Mouse (Mus musculus): ENCODE data around the gene Cd24a. TPM values are rescaled to one million over a fixed set of nuclear protein-coding genes. Genes with fewer than 3 reads are reported as not detected.

Gene Cd24a
- polyA plus RNA-seq, 1 experiment: 31.2 TPM

DNA sequence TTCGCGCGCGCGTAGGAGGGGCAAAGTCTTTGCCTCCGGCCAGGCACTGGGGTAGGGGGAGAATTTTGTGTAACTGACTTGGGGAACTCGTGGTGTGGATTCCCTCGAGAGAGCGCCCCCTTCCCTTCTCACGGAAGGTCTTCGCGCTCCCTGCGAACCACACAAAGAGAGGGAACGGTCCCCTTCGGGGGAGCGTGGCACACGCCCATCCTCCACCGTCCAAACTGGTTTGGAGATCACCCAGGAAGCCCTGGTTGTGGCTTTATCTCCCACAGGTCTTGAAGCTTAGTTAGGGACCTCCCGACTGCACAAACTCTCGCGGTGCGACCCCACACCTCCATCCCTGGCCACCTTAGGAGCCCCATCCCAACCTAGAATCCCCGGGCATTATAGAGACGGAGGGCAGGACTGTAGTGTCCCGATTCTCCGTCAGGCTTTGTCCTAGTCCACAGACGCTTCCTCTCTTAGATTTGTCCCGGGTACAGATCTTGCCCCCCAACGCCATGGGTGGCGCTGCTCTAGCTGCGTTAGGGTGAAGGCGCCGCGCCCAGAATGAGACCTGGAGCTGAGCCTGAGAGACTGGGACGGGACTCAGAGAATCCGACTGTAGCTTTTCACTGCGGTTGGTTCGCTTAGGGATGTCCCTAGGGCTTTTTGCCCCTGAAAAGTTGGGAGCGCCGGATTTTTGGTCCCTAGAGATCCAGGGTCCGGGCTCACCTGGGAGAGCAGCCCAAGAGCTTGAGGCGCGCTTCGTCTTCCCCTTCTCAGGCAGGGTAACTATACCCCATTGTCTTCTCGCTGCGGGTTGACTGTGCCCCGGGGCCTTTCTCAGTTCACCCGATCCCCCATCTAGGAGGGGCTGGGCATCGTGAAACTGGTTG, 1.5 kb downstream of the Cd24a start:
- no peaks in the 10 kb centered on the region for H3K36me3 ChIP-seq (ENCODE audit: control insufficient read depth, insufficient read depth)
- TF ChIP-seq REST (IDR thresholded peaks at IDR 0.05; ENCODE audit: insufficient read depth, insufficient read length) (no peak), TCF12 (IDR thresholded peaks at IDR 0.05; ENCODE audit: insufficient read depth, poor library complexity, severe bottlenecking) (no peak), SRF (IDR thresholded peaks at IDR 0.05; ENCODE audit: control insufficient read depth, insufficient read length, low read depth) (no peak), CEBPB (IDR thresholded peaks at IDR 0.05; ENCODE audit: insufficient read depth, poor library complexity, severe bottlenecking) (no peak), E2F4 (IDR thresholded peaks at IDR 0.05; ENCODE audit: insufficient read depth) (no peak), MAX (IDR thresholded peaks at IDR 0.05; ENCODE audit: low read depth) (no peak), MYOD1 (IDR thresholded peaks at IDR 0.05; ENCODE audit: control insufficient read depth in 1 of 3, insufficient read length in 2 of 3, low read depth in 2 of 3) (no peak), POLR2A (IDR thresholded peaks at IDR 0.05; ENCODE audit: insufficient read length, low read depth) (no peak), TCF3 (IDR thresholded peaks at IDR 0.05; ENCODE audit: insufficient read length, low read depth) (no peak), USF1 (IDR thresholded peaks at IDR 0.05; ENCODE audit: low read depth) (no peak), POLR2AphosphoS2 (IDR thresholded peaks at IDR 0.05; ENCODE audit: insufficient read length, low read depth) (no peak), MYOG (IDR thresholded peaks at IDR 0.05; ENCODE audit: control insufficient read depth in 1 of 3, insufficient read depth in 1 of 3, insufficient read length in 2 of 3, low read depth in 2 of 3) (no peak)
- H3ac ChIP-seq (ENCODE audit: control insufficient read depth, insufficient read length): no peak overlapping the region
- H3K27me3 ChIP-seq (ENCODE audit: control insufficient read depth, insufficient read depth, insufficient read length): no peaks in the 10 kb centered on the region
- no peaks in the 10 kb centered on the region for H3K79me2 ChIP-seq (ENCODE audit: control insufficient read depth, insufficient read depth)
- H3K4me2 ChIP-seq (ENCODE audit: low read depth): peak overlapping the region; percentile 91
- peak overlapping the region; percentile 37 for H3K4me3 ChIP-seq

- H3K27me3 ChIP-seq (ENCODE audit: control insufficient read depth, insufficient read depth, insufficient read length): no peaks in the 10 kb centered on the region
- TF ChIP-seq MAX (IDR thresholded peaks at IDR 0.05; ENCODE audit: low read depth) (no peak), POLR2A (IDR thresholded peaks at IDR 0.05; ENCODE audit: insufficient read length, low read depth) (peak; percentile 28), USF1 (IDR thresholded peaks at IDR 0.05; ENCODE audit: low read depth) (peak; percentile 59), SRF (IDR thresholded peaks at IDR 0.05; ENCODE audit: control insufficient read depth, insufficient read length, low read depth) (no peak), CEBPB (IDR thresholded peaks at IDR 0.05; ENCODE audit: insufficient read depth, poor library complexity, severe bottlenecking) (no peak), MYOD1 (IDR thresholded peaks at IDR 0.05; ENCODE audit: control insufficient read depth in 1 of 3, insufficient read length in 2 of 3, low read depth in 2 of 3) (no peak)
- H3K4me3 ChIP-seq: peak overlapping the region; percentile 37
- H3K79me2 ChIP-seq (ENCODE audit: control insufficient read depth, insufficient read depth): no peaks in the 10 kb centered on the region
- no peak overlapping the region for H3ac ChIP-seq (ENCODE audit: control insufficient read depth, insufficient read length)
- no peaks in the 10 kb centered on the region for H3K36me3 ChIP-seq (ENCODE audit: control insufficient read depth, insufficient read depth)
- H3K4me2 ChIP-seq (ENCODE audit: low read depth): peak overlapping the region; percentile 91
These were observed 2.6 kb downstream of the Cd24a start for GRCm38 (mm10) chr10:43580649-43581078.

DNA sequence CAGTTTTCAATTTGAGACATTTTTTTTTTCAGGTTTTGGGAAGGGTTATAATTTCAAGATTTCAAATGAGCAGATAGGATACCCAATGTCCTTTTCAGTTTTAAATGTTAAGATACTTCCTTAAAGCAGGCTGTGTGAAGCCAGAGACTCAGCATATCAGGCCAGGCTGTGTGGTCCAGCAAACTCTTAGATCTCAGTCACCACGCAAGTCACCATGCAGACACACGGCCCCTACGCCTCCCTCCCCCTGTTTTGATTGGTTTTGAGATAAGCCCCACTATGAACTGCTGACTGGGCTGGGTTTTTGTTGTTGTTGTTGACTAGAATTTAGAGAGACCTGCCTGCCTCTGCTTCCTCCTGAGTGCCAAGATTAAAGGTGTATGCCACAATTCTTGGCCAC, 3.2 kb downstream of the Cd24a start:
- no peaks in the 10 kb centered on the region for H3K79me2 ChIP-seq (ENCODE audit: control insufficient read depth, insufficient read depth)
- peak overlapping the region; percentile 37 for H3K4me3 ChIP-seq
- no peaks in the 10 kb centered on the region for H3K27me3 ChIP-seq (ENCODE audit: control insufficient read depth, insufficient read depth, insufficient read length)
- no peak overlapping the region for H3ac ChIP-seq (ENCODE audit: control insufficient read depth, insufficient read length)
- TF ChIP-seq USF1 (IDR thresholded peaks at IDR 0.05; ENCODE audit: low read depth): no peak
- no peak for TF ChIP-seq REST (IDR thresholded peaks at IDR 0.05; ENCODE audit: insufficient read depth, insufficient read length)
- no peak for TF ChIP-seq SRF (IDR thresholded peaks at IDR 0.05; ENCODE audit: control insufficient read depth, insufficient read length, low read depth)
- no peak for TF ChIP-seq MYOG (IDR thresholded peaks at IDR 0.05; ENCODE audit: control insufficient read depth in 1 of 3, insufficient read depth in 1 of 3, insufficient read length in 2 of 3, low read depth in 2 of 3)
- no peak for TF ChIP-seq CEBPB (IDR thresholded peaks at IDR 0.05; ENCODE audit: insufficient read depth, poor library complexity, severe bottlenecking)
- no peak for TF ChIP-seq POLR2AphosphoS2 (IDR thresholded peaks at IDR 0.05; ENCODE audit: insufficient read length, low read depth)
- TF ChIP-seq MYOD1 (IDR thresholded peaks at IDR 0.05; ENCODE audit: control insufficient read depth in 1 of 3, insufficient read length in 2 of 3, low read depth in 2 of 3): no peak
- no peak for TF ChIP-seq E2F4 (IDR thresholded peaks at IDR 0.05; ENCODE audit: insufficient read depth)
- TF ChIP-seq TCF12 (IDR thresholded peaks at IDR 0.05; ENCODE audit: insufficient read depth, poor library complexity, severe bottlenecking): no peak
- no peak for TF ChIP-seq TCF3 (IDR thresholded peaks at IDR 0.05; ENCODE audit: insufficient read length, low read depth)
- no peak for TF ChIP-seq POLR2A (IDR thresholded peaks at IDR 0.05; ENCODE audit: insufficient read length, low read depth)
- no peak for TF ChIP-seq MAX (IDR thresholded peaks at IDR 0.05; ENCODE audit: low read depth)
- no peaks in the 10 kb centered on the region for H3K36me3 ChIP-seq (ENCODE audit: control insufficient read depth, insufficient read depth)
- H3K4me2 ChIP-seq (ENCODE audit: low read depth): peak overlapping the region; percentile 91

- H3K36me3 ChIP-seq (ENCODE audit: control insufficient read depth, insufficient read depth): no peaks in the 10 kb centered on the region
- H3K4me2 ChIP-seq (ENCODE audit: low read depth): no peak overlapping the region
- H3K4me3 ChIP-seq: no peak overlapping the region
- H3K79me2 ChIP-seq (ENCODE audit: control insufficient read depth, insufficient read depth): no peaks in the 10 kb centered on the region
- TF ChIP-seq E2F4 (IDR thresholded peaks at IDR 0.05; ENCODE audit: insufficient read depth): no peak
- TF ChIP-seq MYOD1 (IDR thresholded peaks at IDR 0.05; ENCODE audit: control insufficient read depth in 1 of 3, insufficient read length in 2 of 3, low read depth in 2 of 3): no peak
- no peak for TF ChIP-seq REST (IDR thresholded peaks at IDR 0.05; ENCODE audit: insufficient read depth, insufficient read length)
- no peak for TF ChIP-seq CEBPB (IDR thresholded peaks at IDR 0.05; ENCODE audit: insufficient read depth, poor library complexity, severe bottlenecking)
- TF ChIP-seq TCF3 (IDR thresholded peaks at IDR 0.05; ENCODE audit: insufficient read length, low read depth): no peak
- TF ChIP-seq SRF (IDR thresholded peaks at IDR 0.05; ENCODE audit: control insufficient read depth, insufficient read length, low read depth): no peak
- no peak for TF ChIP-seq POLR2A (IDR thresholded peaks at IDR 0.05; ENCODE audit: insufficient read length, low read depth)
- no peak for TF ChIP-seq POLR2AphosphoS2 (IDR thresholded peaks at IDR 0.05; ENCODE audit: insufficient read length, low read depth)
- no peak for TF ChIP-seq MYOG (IDR thresholded peaks at IDR 0.05; ENCODE audit: control insufficient read depth in 1 of 3, insufficient read depth in 1 of 3, insufficient read length in 2 of 3, low read depth in 2 of 3)
- TF ChIP-seq MAX (IDR thresholded peaks at IDR 0.05; ENCODE audit: low read depth): no peak
- TF ChIP-seq USF1 (IDR thresholded peaks at IDR 0.05; ENCODE audit: low read depth): no peak
- no peak for TF ChIP-seq TCF12 (IDR thresholded peaks at IDR 0.05; ENCODE audit: insufficient read depth, poor library complexity, severe bottlenecking)
- no peak overlapping the region for H3ac ChIP-seq (ENCODE audit: control insufficient read depth, insufficient read length)
- no peaks in the 10 kb centered on the region for H3K27me3 ChIP-seq (ENCODE audit: control insufficient read depth, insufficient read depth, insufficient read length)
These were observed 6.5 kb downstream of the Cd24a start for GRCm38 (mm10) chr10:43584538-43584937.

Data from myocyte (in vitro differentiated cells).